Mouse (Mus musculus) frontal cortex, postnatal 36 days (tissue): ENCODE results near the gene Wdr59.
"Not testable (repeated sequence)": the region's sequence is repeated elsewhere in the genome, so short reads cannot be mapped to it uniquely, and the experiment has no call there.

Experiments used
- DNase-seq, 2 experiments: peaks; one replicate each; pipeline ENCODE4 v3.0.0; 2022; ENCODE audit warnings: low spot score in 2 of 2

Wdr59 gene

DNA sequence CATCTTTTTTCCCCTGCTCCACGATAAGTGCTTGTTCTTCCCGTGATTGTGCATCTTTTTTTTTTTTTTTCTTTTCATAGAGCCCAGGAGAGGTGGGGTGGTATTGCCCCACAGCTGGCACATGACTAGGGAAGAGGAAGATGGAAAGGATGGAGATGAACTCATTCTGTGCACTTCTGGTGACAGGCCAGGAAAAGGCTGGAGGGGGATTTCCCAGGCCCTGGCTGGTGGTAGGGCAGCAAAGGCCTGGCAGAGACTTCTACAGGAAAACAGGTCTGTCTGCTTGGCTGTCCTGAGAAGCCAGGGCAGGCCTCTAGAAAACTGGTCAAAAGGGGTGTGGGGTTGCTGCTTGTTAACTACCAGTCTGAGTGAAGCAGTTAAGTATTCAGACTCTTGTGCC lies 16.3 kb upstream of the Wdr59 start:
- DNase-seq = no peak

GRCm38 (mm10) chr8:111537765-111538158 lies 15.9 kb upstream of the Wdr59 start:
- DNase-seq = no peak

- DNase-seq = peak in 1 of 2 experiments; percentile 44
These were observed 15.3 kb upstream of the Wdr59 start for GRCm38 (mm10) chr8:111536978-111537764.

DNA sequence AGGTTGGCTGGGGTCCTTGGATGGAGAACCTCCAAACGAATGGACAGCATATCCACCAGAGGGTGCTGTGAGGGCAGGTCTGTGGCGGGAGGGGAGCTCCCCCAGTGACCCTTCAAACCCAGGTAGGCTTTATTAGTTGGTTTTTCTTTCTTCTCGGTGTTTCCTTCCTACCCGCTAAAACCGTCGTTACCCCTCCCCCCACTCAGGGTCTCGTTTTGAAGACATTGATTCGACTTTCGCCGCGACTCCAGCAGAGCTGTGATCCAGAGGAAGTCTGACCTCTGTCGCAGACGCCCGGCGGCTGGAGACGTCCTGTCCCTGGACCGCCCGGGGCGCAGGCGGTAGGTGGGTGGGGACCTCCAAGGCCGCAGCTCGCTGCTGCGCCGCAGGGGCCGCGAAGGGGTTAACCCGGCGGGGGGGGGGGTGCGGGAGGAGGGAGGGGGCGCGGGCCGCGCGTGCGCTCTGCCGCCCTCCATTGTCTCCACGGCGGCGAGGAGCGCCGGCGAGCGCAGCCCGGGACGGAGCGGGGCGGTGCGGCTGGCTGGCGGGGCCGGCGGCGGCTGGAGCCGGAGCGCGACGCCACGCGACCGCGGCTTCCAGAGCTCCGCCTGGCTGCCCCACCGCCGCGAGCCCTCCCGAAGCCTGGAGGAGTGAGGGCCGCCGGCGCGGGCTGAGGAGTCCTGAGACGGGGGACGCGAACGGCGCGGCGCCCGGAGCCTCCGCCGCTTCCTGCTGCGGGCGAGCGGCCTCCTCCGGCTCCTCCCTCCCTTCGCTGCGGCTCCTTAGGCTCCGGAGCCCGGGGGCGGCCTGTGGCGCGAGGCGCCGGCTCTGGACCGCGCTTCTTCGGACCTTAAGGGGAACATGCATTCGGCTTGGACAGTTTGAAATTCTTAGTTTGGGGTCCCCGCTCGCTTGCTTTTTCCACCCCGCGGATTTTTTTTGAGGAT lies 14.4 kb upstream of the Wdr59 start, which contains the start of gene Znrf1:
TSS of gene Znrf1 (plus strand) at position 67 of the 947 bp plus-strand sequence.
- DNase-seq = peak; percentile 64 to 67

DNA sequence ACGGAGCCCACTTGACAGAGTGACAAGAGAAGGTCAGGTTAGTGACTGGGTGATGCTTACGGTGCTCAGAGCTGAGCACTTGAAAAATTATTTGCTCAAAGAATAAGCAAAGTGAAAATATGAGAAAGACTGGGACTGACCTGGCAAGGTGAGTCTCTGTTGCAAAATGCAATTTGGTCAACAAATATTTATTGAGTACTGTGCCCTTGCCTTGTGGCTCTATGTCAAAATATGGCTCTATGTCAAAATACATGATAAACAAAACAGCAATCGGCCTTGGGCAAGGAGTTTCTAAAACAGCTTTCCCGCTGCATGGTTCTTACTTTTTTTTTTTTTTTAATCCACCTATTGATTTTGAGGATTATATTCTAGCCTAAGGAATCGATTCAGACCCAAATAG lies 13.6 kb upstream of the Wdr59 start:
- DNase-seq = no peak

DNA sequence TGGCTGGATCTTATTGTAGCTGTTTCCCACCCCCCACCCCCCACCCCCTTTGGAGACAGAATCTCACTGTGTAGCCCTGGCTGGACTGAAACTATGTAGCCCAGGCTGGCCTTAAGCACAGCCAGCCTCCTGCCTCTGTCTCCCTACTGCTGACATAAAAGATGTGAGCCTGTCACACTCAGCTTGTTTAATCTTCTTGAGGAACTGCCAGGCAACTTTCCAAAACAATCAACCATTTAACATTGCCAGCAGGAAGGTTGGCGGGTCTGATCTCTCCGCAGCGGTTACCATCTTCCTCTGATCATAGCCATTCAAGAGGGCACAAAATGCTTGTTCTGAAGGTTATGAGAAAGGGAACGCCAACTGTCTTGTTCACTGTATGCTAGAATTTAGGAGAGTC lies 11.6 kb upstream of the Wdr59 start:
- no peak for DNase-seq

DNA sequence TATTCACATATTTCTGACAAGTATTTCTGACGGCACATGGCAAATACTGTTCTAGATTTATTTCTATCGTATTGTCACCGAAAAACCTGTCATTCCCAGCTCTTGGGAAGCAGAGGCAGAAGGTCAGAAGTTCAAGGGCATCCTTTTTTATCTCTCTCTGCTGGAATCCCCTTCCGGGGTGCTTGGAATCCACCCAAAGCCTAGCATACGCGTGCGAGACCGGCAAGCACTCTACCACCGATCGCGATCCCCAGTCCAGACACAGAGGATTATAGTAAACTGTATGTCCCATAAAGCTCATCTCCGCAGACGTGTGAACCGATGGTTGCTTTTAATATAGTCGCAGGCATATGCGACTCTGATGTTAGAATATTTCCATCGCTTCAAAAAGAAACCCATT lies 9.7 kb upstream of the Wdr59 start:
- DNase-seq = no peak

DNA sequence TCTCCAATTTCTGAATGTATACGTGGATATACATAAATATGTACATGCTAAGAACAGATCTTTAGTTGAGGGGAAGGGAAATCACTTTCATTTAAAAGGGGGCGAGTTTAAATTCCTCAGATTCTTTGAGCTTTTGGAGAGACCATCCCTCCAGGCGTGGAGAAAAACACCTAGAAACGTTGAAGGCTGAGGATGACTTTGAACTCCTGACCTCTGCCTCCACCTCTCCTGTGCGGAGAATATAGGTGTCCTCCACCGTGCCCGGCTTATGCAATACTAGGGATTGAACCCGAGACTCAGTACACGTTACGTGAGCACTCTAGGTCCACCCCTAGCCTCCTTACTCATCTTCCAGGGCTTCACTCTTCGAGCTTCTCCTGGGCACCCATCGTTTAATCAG lies 9.3 kb upstream of the Wdr59 start:
- DNase-seq = no peak

GRCm38 (mm10) chr8:111528071-111528470 lies 6.2 kb upstream of the Wdr59 start:
- DNase-seq = no peak

DNA sequence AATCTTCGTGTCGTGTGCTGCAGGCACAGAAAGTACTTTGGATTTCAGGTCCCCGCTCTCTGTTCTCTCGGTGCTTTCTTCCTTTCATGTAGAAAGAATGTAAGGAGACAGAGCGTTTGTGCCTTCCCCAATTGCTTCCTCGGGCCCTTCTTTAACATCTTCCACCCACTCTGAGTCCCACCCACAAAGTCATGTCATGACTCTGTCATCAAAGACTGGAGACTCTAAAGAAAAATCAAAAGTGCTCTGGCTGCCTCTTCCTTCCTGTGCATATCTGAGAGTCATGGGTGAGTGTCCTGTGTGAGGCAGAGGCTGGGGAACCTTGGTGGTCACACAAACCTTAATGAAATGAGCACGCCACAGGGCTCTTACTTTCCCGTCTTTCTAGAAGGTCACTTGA lies 5.3 kb upstream of the Wdr59 start:
- DNase-seq = no peak

DNA sequence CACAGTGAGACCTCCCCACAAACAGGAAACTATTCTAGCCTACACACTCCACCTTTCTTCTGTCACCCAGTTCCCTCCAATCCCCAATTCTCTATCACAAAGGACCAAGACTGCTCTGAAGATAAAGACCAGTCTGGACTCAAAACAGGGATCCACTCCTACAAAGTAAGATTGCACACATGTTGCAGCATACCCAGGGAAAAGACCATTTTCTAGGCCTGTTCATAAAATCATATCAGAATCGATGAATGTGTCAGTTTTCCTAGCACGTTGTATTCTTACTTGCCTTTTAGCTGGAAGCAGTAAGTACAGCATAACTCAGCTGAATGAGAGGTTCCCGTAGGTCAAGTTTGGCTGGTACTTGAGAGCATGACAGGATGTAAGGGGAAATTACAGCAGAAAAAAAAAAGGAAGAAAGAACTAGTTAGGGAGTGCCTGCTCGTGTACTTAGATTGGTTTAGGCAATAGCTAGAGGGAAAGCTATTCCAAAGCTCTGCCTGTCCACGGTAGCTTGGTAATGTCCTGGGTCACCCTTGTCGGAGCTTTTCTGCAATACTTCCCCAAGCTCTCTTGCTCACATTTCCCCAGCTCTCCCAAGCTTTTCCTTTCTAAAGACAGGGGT lies 4.6 kb upstream of the Wdr59 start:
- DNase-seq = no peak

DNA sequence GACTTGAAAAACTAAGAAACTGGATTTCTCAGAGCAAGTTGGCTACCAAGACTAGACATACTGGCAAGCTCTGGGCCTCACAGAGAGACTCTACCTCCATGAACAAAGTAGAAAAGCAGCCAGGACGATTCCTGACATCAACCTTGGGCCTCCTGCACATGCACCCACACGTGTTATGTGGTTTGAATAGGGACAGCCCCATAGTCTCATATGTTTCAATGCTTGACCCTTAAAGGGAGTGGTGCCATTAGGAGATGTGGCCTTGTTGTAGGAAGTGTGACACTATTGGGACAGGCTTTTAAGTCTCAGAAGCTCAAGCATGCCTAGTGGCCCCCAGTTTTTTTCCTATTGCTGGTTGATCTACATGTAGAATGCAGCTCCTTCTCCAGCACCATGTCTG lies 4.4 kb downstream of the Wdr59 start:
- no peak for DNase-seq

DNA sequence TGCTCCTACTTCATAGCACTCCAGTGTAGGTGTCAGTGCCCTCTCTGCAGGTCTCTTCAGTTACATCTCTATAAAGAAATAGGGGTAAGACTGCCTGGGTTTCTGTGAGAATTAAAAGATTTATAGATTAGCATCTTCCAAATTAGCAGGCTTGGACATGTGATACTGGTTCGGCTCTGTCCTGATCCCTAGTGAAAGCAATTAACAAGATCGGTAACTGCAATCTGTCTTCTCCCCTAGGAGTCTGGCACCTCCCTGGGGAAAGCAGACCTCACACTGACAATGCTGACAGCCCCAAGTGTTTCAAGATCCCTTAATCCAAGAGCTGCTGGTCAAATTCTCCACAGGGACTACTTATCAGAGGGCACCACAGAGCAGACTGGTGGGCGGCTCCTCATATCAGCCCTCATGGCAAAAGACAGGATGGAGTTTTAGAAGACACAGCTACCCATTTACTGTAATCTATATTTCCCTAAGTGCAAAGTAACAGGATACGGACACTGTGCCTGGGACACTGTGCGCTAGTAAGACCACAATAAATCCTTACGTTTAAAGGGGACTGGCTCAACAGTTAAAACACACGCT lies 5.3 kb downstream of the Wdr59 start:
- no peak for DNase-seq

DNA sequence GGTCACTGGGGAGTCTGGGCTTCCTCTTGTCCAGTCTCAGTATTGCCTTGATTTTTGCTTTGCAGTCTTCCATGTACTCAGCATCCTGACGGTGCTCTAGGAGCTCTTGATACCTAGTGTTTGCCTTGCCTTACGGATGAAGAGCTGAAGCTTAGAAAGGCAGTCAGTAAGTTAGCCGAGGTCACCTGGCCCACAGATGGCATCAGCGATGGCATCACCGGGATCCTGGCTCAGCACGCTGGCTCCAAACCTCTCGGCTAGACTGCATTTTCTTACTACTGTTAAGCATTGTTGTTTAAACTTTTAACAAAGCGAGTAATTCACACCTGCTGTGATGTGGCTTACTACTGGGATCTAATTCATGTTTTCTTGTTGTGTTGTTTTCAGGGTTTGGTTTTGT lies 8.4 kb downstream of the Wdr59 start:
- no peak for DNase-seq

DNA sequence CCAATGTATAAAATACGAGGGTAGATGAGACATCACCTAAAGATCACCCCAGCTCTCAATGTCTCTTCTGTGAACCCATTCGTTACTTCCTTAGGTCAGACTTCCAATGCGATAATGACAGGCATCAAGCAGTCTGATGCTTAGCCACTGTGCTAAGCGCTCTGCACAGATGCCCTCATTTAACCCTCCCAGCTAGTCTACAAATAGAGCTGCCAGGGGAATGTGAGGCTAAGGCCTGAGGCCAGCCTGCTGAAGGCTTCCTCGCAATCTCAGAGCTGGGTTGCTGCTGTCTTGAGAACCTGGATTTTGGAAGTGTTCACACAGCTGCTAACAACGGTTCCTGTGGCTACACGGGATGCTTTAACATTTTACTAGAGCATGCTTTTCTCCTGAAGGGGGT lies 9.0 kb downstream of the Wdr59 start:
- DNase-seq = no peak

DNA sequence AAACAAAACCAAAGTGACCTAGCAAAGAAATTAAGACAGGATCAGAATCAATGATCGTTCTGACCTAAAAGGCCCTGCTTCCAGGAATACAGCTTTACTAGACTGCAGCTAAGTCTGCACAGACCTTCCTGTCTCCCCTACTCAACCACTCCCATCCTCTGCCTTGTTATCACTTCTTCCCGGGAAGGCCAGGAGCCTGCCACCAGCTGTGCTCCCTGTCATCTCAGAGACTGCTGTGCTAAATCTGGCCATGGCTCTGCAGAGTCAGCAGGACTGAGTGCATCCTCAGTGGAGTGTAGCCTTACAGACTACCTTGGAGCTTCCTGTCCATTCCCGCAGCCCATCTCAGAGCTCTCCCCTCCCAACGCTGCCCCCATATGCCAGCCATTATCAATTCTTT lies 11.5 kb downstream of the Wdr59 start:
- DNase-seq = no peak

DNA sequence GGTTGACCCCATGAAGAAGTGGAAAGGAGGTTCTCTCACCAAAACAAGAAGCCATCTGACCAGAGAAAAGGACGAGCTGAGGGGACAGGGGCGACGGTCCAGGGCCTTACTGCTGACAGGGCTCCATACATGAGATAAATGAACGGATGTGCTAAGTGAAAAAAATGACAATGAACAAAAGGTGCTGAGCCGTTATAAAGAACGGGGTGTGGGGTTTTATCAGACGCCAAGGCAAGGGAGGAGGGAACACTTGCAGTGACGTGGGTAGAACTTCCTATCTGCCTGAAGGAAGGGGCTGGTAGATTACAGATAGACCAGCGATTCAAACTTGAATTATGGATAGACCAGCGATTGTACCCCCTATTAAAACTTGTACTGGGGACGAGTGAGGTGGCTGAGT lies 12.6 kb downstream of the Wdr59 start:
- DNase-seq = no peak

GRCm38 (mm10) chr8:111508566-111508965 lies 13.3 kb downstream of the Wdr59 start:
- DNase-seq = no peak

DNA sequence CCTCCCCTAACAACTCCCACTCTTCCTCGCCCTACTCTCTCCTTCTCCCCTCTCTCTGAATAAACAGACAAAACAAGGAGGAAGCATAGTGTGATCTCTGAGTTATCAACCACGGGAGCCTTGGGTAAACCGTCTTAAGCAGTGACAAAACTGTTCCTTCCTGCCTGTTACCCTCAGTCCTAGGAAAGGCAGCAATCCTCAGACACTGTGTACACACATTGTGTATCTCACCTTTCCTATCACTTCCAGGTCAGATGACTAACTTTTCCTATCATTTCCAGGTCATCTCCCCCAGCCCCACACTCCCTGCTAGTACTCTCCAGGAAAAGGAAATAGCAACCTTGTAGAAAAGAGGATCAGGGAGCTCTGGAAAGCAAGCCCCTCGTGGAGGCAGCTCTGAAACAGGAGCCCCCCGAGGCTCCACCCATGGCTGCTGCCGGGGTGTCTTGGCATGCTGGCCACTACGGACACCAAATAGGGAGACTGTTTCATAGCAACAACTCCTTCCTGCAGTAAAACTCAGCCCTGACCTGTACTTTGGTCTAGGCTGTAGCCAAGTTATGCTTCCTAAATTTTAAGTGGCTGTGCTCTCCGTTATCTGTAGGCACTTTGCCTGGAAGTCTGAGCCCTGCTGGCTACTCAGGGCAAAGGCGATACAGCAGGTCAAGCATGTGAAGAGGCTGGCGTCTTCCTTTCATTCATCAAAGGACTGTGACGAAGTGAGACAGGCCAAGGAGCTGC lies 20.0 kb downstream of the Wdr59 start:
- DNase-seq = no peak

DNA sequence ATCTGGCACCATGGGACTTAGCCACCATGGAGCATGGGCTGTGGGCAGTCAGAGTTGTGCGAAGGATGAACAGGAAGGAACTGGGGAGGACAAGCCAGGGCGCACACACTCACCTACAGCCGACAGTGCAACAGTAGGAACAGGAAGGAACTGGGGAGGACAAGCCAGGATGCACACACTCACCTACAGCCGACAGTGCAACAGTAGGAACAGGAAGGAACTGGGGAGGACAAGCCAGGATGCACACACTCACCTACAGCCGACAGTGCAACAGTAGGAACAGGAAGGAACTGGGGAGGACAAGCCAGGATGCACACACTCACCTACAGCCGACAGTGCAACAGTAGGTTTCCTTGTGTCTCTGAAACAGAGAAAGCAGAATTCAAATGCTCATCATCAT lies 23.6 kb downstream of the Wdr59 start:
- DNase-seq = not testable (repeated sequence)

DNA sequence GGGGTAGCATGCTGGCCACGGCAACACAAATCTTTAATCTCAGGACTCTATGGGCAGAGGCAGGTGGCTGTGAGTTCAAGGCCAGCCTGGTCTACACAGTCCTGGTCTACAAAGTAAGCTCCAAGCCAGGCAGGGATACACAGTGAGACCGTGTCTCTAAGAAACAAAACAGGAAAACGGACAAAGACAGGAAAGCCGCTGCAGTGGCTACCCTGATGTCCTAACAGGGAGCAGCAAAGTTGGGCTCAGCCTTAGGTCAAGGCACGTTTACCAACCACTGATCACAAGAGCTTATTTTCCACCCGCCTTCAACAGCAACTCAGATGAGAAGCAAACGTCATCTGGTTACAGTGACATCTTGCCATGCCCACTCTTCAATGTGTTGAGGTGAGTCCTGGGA lies 25.6 kb downstream of the Wdr59 start:
- DNase-seq = no peak
